Mouse (Mus musculus): ENCODE measurements around the gene Enkd1. TPM values are rescaled to one million over a fixed set of nuclear protein-coding genes. Genes with fewer than 3 reads are reported as not detected.

Enkd1 gene
- total and polyA plus RNA-seq, 3 experiments, result 22.0 to 42.6 TPM; not detected in 1

- 0 out of 4 replicates have a peak, but pooled peaks cover 0 to 2% of the 10 kb centered on the region in 2 experiments for H3K36me3 ChIP-seq (ENCODE audit: control insufficient read depth in 1 of 2, insufficient read depth in 2 of 2, low read length in 2 of 2)
- H3K9ac ChIP-seq (ENCODE audit: control insufficient read depth, low read depth, low read length, poor library complexity, severe bottlenecking), result no peak overlapping the region
- no peak for DNase-seq (ENCODE audit: low read depth, low spot score)
- H3K79me2 ChIP-seq (ENCODE audit: control insufficient read depth, insufficient read depth, low read length, poor library complexity), result no peaks in the 10 kb centered on the region
- no peaks in the 10 kb centered on the region for H3K27me3 ChIP-seq (ENCODE audit: control insufficient read depth in 1 of 2, insufficient read depth in 2 of 2, low read length in 2 of 2)
- no peak overlapping the region for H3K4me3 ChIP-seq (ENCODE audit: control insufficient read depth in 1 of 2, insufficient read depth in 1 of 2, low read depth in 2 of 2, low read length in 2 of 2)
- H3K9me3 ChIP-seq (replicated peaks; ENCODE audit: insufficient read depth, low read length), result no peaks in the 10 kb centered on the region
- TF ChIP-seq TCF12 (IDR thresholded peaks at IDR 0.05; ENCODE audit: low read depth, low read length) (no peak), ETS1 (IDR thresholded peaks at IDR 0.05; ENCODE audit: low read depth, low read length) (no peak), JUND (IDR thresholded peaks at IDR 0.05; ENCODE audit: low read depth, low read length) (no peak)
- no peak overlapping the region for H3K27ac ChIP-seq (ENCODE audit: control insufficient read depth, low read depth, low read length)
- no peaks in the 10 kb centered on the region; a peak in 2 of 4 replicates for H3K4me1 ChIP-seq (ENCODE audit: control insufficient read depth in 1 of 2, insufficient read depth in 2 of 2, low read length in 2 of 2)
These were observed 8.4 kb upstream of the Enkd1 start for GRCm38 (mm10) chr8:105716302-105716945.

DNA sequence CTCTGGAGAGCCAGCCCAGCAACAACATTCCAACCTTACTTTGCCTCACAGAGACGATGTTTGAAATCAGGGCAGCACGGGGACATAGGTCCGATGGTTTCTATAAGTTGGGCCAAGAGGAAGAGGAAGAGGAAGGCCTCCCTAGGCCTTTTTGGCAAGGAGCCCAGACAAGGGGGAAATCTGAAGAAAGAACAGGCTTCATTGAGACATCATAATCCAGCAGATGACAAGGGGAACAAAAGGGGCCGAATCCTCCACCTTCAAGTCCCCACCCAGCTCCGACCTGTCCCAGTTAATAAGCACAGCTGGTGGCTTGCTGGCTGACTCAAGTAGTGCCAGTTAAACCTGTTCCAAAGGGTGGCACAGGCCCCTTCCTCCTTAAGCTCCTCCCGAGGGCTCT lies 7.0 kb upstream of the Enkd1 start:
- H3K36me3 ChIP-seq (ENCODE audit: control insufficient read depth in 1 of 2, insufficient read depth in 2 of 2, low read length in 2 of 2), result 0 out of 4 replicates have a peak, but pooled peaks cover 0 to 2% of the 10 kb centered on the region in 2 experiments
- H3K4me3 ChIP-seq (ENCODE audit: control insufficient read depth in 1 of 2, insufficient read depth in 1 of 2, low read depth in 2 of 2, low read length in 2 of 2), result no peak overlapping the region
- H3K4me1 ChIP-seq (ENCODE audit: control insufficient read depth in 1 of 2, insufficient read depth in 2 of 2, low read length in 2 of 2), result no peaks in the 10 kb centered on the region; a peak in 2 of 4 replicates
- H3K79me2 ChIP-seq (ENCODE audit: control insufficient read depth, insufficient read depth, low read length, poor library complexity), result no peaks in the 10 kb centered on the region
- no peak overlapping the region for H3K27ac ChIP-seq (ENCODE audit: control insufficient read depth, low read depth, low read length)
- peak; percentile 82 for DNase-seq (ENCODE audit: low read depth, low spot score)
- H3K9ac ChIP-seq (ENCODE audit: control insufficient read depth, low read depth, low read length, poor library complexity, severe bottlenecking), result no peak overlapping the region
- no peaks in the 10 kb centered on the region for H3K9me3 ChIP-seq (replicated peaks; ENCODE audit: insufficient read depth, low read length)
- peak in 1 of 2 experiments; percentile 55; a peak in 1 of 4 replicates for TF ChIP-seq EP300 (IDR thresholded peaks at IDR 0.05; ENCODE audit: low read depth in 1 of 2, low read length in 2 of 2)
- 0 out of 2 replicates have a peak, but pooled peaks have one; percentile 59 for TF ChIP-seq RCOR1 (IDR thresholded peaks at IDR 0.05; ENCODE audit: low read depth, low read length)
- TF ChIP-seq JUND (IDR thresholded peaks at IDR 0.05; ENCODE audit: low read depth, low read length), result no peak
- TF ChIP-seq SIN3A (IDR thresholded peaks at IDR 0.05; ENCODE audit: low read length), result 0 out of 2 replicates have a peak, but pooled peaks have one; percentile 40
- no peak for TF ChIP-seq TAL1 (IDR thresholded peaks at IDR 0.05; ENCODE audit: low read length)
- H3K27me3 ChIP-seq (ENCODE audit: control insufficient read depth in 1 of 2, insufficient read depth in 2 of 2, low read length in 2 of 2), result no peaks in the 10 kb centered on the region

GRCm38 (mm10) chr8:105714139-105714538 lies 6.1 kb upstream of the Enkd1 start:
- no peak overlapping the region for H3K27ac ChIP-seq (ENCODE audit: control insufficient read depth, low read depth, low read length)
- H3K79me2 ChIP-seq (ENCODE audit: control insufficient read depth, insufficient read depth, low read length, poor library complexity), result no peaks in the 10 kb centered on the region
- no peak for TF ChIP-seq POLR2A (IDR thresholded peaks at IDR 0.05; ENCODE audit: control insufficient read depth in 1 of 2, insufficient read depth in 1 of 2, low read depth in 1 of 2, low read length in 2 of 2, poor library complexity in 1 of 2)
- no peak for TF ChIP-seq TCF12 (IDR thresholded peaks at IDR 0.05; ENCODE audit: low read depth, low read length)
- peak; percentile 85 for TF ChIP-seq ZC3H11A (IDR thresholded peaks at IDR 0.05; ENCODE audit: low read depth, low read length)
- TF ChIP-seq CHD2 (IDR thresholded peaks at IDR 0.05; ENCODE audit: low read length), result no peak
- TF ChIP-seq RCOR1 (IDR thresholded peaks at IDR 0.05; ENCODE audit: low read depth, low read length), result no peak
- peak; percentile 6; the same call in 1 of the 2 replicates for TF ChIP-seq MAZ (IDR thresholded peaks at IDR 0.05; ENCODE audit: low read depth, low read length)
- TF ChIP-seq TBP (IDR thresholded peaks at IDR 0.05; ENCODE audit: low read depth, low read length), result peak; percentile 90
- peak; percentile 90 for TF ChIP-seq SMC3 (IDR thresholded peaks at IDR 0.05; ENCODE audit: low read depth, low read length)
- TF ChIP-seq ETS1 (IDR thresholded peaks at IDR 0.05; ENCODE audit: low read depth, low read length), result no peak
- peak; percentile 98 for TF ChIP-seq RAD21 (IDR thresholded peaks at IDR 0.05; ENCODE audit: low read depth, low read length)
- TF ChIP-seq SIN3A (IDR thresholded peaks at IDR 0.05; ENCODE audit: low read length), result no peak; the same call in 1 of the 2 replicates
- 0 out of 2 replicates have a peak, but pooled peaks have one; percentile 39 for TF ChIP-seq HCFC1 (IDR thresholded peaks at IDR 0.05; ENCODE audit: low read depth, low read length)
- TF ChIP-seq MYC (IDR thresholded peaks at IDR 0.05; ENCODE audit: low read depth, low read length), result 0 out of 2 replicates have a peak, but pooled peaks have one; percentile 17
- TF ChIP-seq BHLHE40 (IDR thresholded peaks at IDR 0.05; ENCODE audit: borderline replicate concordance, low read depth, low read length), result 0 out of 2 replicates have a peak, but pooled peaks have one; percentile 12
- TF ChIP-seq CTCF (IDR thresholded peaks at IDR 0.05 in 2 of 3, conservative IDR thresholded peaks at IDR 0.05 in 1 of 3; ENCODE audit: control insufficient read depth in 1 of 3, insufficient read depth in 1 of 3, low read depth in 2 of 3, low read length in 3 of 3, poor library complexity in 1 of 3, severe bottlenecking in 1 of 3), result peak; percentile 76 to 96 (median 93)
- 0 out of 4 replicates have a peak, but pooled peaks cover 0 to 2% of the 10 kb centered on the region in 2 experiments for H3K36me3 ChIP-seq (ENCODE audit: control insufficient read depth in 1 of 2, insufficient read depth in 2 of 2, low read length in 2 of 2)
- peak; percentile 93 for DNase-seq (ENCODE audit: low read depth, low spot score)
- no peaks in the 10 kb centered on the region; a peak in 2 of 4 replicates for H3K4me1 ChIP-seq (ENCODE audit: control insufficient read depth in 1 of 2, insufficient read depth in 2 of 2, low read length in 2 of 2)
- H3K9ac ChIP-seq (ENCODE audit: control insufficient read depth, low read depth, low read length, poor library complexity, severe bottlenecking), result no peak overlapping the region
- no peak overlapping the region for H3K4me3 ChIP-seq (ENCODE audit: control insufficient read depth in 1 of 2, insufficient read depth in 1 of 2, low read depth in 2 of 2, low read length in 2 of 2)
- no peaks in the 10 kb centered on the region for H3K9me3 ChIP-seq (replicated peaks; ENCODE audit: insufficient read depth, low read length)
- no peaks in the 10 kb centered on the region for H3K27me3 ChIP-seq (ENCODE audit: control insufficient read depth in 1 of 2, insufficient read depth in 2 of 2, low read length in 2 of 2)

All from MEL (cell line).